Mouse (Mus musculus) gastrocnemius, adult 2 months (tissue): ENCODE data around the gene Kalrn. TPM values are rescaled to one million over a fixed set of nuclear protein-coding genes. Genes with fewer than 3 reads are reported as not detected.

Experiments
- DNase-seq: peaks from one replicate; pipeline ENCODE4 v3.0.0; 2022
- H3K27ac ChIP-seq: fragments of 200-600 bp; 2 replicates; pipeline ENCODE4 v1.8.1; 2022; ENCODE audit warnings: mild to moderate bottlenecking
- H3K4me3 ChIP-seq: fragments of 200-600 bp; 2 replicates; pipeline ENCODE4 v1.8.1; 2022; ENCODE audit warnings: mild to moderate bottlenecking, moderate library complexity
- CTCF ChIP-seq: fragments of 200-600 bp; IDR thresholded peaks from 2 replicates; pipeline ENCODE4 v1.8.1; 2022; ENCODE audit warnings: antibody characterized with exemption, mild to moderate bottlenecking, moderate library complexity
- intact Hi-C: fragments of 180-260 bp; cut with DNase I; formaldehyde crosslinking; loops from one replicate; pipeline ENCODE4 v1.15.1; 2025
- total RNA-seq, 2 experiments: library from RNA; stranded (reverse); gene quantifications; 2 replicates each; pipeline ENCODE4 v1.2.3; 2021

Gene Kalrn
- total RNA-seq, 2 experiments from 2014 or later, result 21.8 to 28.3 TPM

DNA sequence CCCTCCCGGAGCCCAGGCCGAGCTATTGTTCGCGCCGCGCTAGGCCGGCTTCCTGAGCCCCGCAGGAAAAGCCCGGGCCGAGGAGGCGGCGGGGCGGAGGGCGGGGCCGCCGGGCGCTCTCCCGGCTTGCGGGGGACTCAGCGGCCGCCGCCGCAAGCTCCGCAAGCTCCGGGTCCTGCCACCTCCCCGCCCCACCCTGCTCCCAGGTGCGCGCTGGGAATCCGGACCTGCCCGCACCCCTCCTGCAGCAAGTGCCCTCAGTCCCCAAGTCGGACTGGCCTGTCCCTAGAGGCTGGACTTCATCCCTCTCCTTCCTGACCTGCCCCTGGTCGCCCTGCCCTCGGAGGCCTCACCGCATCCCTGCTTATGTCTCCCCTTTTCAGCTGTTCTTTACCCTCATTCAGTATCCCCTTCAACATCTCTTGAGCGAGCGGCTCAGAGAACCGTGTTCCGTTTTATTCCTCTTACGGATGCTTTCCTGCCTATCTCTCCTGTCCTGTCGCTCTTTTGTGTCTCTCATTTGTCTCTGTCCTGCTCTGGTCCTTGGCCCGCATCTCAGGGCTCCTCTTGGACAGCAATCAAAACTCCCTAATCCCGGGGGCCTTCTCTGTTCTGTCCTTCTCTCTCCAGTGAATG, 642 bp upstream of the Kalrn start:
- Histone ChIP-seq H3K27ac (peak overlapping the region; percentile 80), H3K4me3 (peak overlapping the region; percentile 89)
- peak; percentile 34 for DNase-seq
- intact Hi-C loops, result loop anchor here (1.0 to 10.0 kb wide), 2 partner anchors 43 to 229 kb away; no protein-coding TSS in a partner anchor
- no peak for TF ChIP-seq CTCF

- intact Hi-C loops, result loop anchor here (1.0 to 10.0 kb wide), 2 partner anchors 41 to 228 kb away; no protein-coding TSS in a partner anchor
- DNase-seq, result peak; percentile 42
- peak overlapping the region; percentile 89 for H3K4me3 ChIP-seq
- TF ChIP-seq CTCF, result no peak
- H3K27ac ChIP-seq, result peak overlapping the region; percentile 73
Observed at GRCm38 (mm10) chr16:34572406-34573150, 754 bp downstream of the Kalrn start.

DNA sequence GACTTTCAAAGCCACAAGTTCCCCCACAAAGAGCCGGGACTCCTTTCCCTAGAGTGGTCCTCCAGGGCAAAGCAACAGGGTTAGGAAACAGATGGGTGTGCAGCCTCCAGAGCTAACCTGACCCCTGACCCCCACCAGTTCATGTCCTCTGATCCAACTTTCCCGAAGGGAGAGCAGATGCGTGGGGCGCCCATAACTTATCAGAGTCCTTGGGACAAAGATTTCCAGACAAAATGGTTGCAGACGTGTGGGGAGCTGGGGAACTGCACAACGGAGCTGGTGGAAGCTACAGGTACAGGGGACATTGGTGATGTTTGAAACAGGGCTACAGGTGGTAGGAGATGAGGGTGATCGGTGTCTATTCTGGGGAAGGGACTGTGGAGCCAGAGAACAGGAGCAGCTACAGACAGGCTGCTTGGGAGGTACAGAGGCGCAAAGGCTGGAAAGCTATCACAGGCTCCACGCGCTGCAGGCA, 1.4 kb downstream of the Kalrn start:
- Histone ChIP-seq H3K4me3 (peak overlapping the region; percentile 89), H3K27ac (peak overlapping the region; percentile 73)
- intact Hi-C loops, result loop anchor here (10.0 kb wide), 1 partner anchor 227 kb away; no protein-coding TSS in a partner anchor
- peak; percentile 22 for DNase-seq
- TF ChIP-seq CTCF, result no peak

- Histone ChIP-seq H3K27ac (no peak overlapping the region), H3K4me3 (no peak overlapping the region)
- no peak for TF ChIP-seq CTCF
- DNase-seq, result no peak
- intact Hi-C loops, result loop anchor here (10.0 kb wide), 1 partner anchor 225 kb away; no protein-coding TSS in a partner anchor
Observed at GRCm38 (mm10) chr16:34569897-34570296, 3.4 kb downstream of the Kalrn start.

DNA sequence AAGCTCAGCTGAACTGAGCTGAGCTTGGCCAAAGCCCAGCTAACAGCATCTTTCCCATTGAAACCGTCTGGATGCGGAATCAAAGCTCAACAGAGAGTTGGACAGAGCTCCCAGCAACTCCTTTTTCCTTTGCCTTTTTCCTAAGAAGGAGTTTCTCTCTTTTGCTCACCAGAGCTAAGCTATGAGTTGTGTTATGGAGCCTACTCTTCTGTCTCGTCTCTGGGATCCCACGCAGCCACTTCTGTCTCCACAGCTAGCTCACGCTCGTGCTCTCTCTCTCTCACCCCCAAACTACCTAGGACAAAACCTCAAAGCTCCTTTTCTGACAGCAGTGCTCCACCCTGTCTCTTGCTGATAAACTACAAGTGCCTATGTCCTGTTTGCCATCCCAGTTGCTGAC, 4.5 kb downstream of the Kalrn start:
- Histone ChIP-seq H3K27ac (no peak overlapping the region), H3K4me3 (no peak overlapping the region)
- DNase-seq, result no peak
- intact Hi-C loops, result no loop called here
- no peak for TF ChIP-seq CTCF

DNA sequence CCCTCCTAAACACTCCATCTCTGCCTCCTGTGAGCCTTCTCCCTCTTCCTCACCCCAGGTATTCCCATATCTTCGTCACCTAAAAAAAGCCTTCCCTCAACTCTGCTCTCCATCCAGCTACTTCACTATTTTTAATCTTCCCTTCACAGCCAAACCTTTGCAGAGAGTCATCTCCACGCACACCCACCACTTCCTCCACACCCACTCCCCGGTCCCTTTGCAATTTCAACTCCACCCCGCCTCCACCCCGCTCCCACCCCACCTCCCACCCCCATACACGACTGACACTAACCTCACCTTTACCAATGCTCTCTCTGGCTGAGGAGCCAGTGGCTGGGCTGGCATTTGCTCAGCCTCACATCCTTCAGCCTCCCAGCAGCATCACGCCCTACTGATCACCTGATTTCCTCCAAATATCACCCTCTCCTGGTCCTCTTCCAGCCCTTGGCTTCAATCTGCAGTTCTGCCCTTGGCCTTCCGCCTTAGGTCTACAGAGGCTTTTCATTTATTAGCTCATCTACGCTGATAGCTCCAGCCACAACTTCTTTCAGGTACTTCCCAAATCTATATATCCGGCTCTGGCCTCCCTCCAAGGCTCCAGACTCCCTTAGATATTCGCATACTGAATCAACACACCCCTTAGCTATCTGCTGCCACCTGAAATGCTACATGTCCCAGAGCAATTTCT, 9.6 kb downstream of the Kalrn start:
- Histone ChIP-seq H3K27ac (no peak overlapping the region), H3K4me3 (no peak overlapping the region)
- DNase-seq, result no peak
- intact Hi-C loops, result no loop called here
- TF ChIP-seq CTCF, result no peak

- Histone ChIP-seq H3K4me3 (no peak overlapping the region), H3K27ac (no peak overlapping the region)
- intact Hi-C loops, result no loop called here
- TF ChIP-seq CTCF, result no peak
- DNase-seq, result no peak
Observed at GRCm38 (mm10) chr16:34561734-34562135, 11.6 kb downstream of the Kalrn start.

DNA sequence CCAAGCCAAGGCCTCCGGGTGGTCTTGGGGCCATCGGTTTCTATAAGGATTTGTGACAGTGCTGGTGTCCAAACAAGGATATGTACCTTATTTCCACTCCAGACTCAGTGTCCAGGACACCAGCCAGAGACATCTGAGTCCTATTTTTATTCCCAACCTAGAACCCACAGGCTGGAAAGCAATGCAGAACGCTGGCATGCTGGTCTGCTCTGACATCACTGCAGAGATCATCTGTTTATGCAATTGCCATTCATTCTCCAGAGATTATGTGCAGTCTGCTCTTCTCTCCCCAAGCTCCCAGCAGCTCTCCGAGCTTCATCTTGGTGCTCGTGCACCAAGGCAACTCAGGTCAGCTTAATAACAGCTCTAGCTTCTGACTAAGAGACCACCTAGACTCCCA, 12.5 kb downstream of the Kalrn start:
- intact Hi-C loops, result no loop called here

DNA sequence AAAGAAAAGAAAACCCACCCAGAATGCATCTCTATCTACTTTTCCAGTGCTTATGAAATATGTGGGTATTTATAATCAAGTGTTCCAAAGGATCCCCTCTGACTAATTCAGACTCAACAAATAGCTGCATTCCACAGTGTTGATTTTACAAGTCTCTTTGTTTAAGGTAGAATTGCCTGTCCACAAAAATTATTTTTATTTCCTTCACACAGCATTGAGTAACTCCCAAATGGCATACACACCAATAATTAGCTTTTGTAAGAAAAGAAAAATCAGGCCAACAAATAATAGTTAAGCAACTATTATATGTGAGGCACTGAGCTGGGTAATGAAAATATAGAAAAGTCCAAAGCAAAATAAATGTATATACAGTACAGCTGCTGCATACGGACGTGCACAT, 12.9 kb downstream of the Kalrn start:
- intact Hi-C loops, result no loop called here
- Histone ChIP-seq H3K27ac (no peak overlapping the region), H3K4me3 (no peak overlapping the region)
- no peak for TF ChIP-seq CTCF
- no peak for DNase-seq

More for the DNA sequence above, 12.5 kb downstream of the Kalrn start:
- Histone ChIP-seq H3K27ac (no peak overlapping the region), H3K4me3 (no peak overlapping the region)
- TF ChIP-seq CTCF, result no peak
- peak; percentile 40 for DNase-seq

GRCm38 (mm10) chr16:34557891-34558290, 15.4 kb downstream of the Kalrn start:
- no peak for DNase-seq
- Histone ChIP-seq H3K4me3 (no peak overlapping the region), H3K27ac (no peak overlapping the region)
- intact Hi-C loops, result no loop called here
- no peak for TF ChIP-seq CTCF

- no peak for DNase-seq
- intact Hi-C loops, result no loop called here
- no peak for TF ChIP-seq CTCF
Observed at GRCm38 (mm10) chr16:34552731-34553130, 20.6 kb downstream of the Kalrn start.

DNA sequence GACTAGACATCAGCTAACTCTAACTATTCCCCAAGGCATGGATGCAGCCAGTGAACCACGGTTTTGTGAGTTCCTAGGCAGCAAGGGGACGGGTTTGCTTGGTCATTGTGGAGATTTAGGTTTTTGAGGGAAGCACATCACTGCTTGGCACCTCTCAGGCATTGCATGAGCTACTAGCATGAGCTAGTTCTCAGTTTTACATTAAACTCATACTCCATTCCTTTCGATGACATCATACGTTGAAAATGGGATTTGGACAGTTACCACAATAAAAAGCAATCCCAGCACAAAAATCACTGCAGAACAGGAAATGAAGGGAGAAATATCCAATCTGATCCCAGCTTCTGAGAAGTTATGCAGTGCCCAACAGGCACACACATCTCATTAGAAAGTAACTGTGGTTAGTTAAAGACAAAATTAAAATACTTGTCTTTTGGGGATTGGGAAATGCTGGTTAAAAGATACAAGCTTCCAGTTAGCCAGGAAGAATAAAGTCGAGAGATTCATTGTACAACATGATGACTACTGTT, 23.8 kb downstream of the Kalrn start:
- Histone ChIP-seq H3K4me3 (no peak overlapping the region), H3K27ac (no peak overlapping the region)
- no peak for DNase-seq
- intact Hi-C loops, result no loop called here
- no peak for TF ChIP-seq CTCF

More at GRCm38 (mm10) chr16:34552731-34553130, 20.6 kb downstream of the Kalrn start:
- H3K27ac ChIP-seq, result no peak overlapping the region
- H3K4me3 ChIP-seq, result no peak overlapping the region
